Mouse (Mus musculus) adipocyte (in vitro differentiated cells): ENCODE results near the gene Nfib.

Source experiments
- DNase-seq: peaks from one replicate; pipeline ENCODE4 v3.0.0-alpha.2; 2016; ENCODE audit warnings: low spot score

The Nfib gene

GRCm38 (mm10) chr4:82624285-82625045 is 81.1 kb downstream of the Nfib start:
- no peak for DNase-seq

GRCm38 (mm10) chr4:82623835-82624234 is 81.7 kb downstream of the Nfib start:
- no peak for DNase-seq

GRCm38 (mm10) chr4:82623081-82623538 is 82.4 kb downstream of the Nfib start:
- DNase-seq: no peak

- no peak for DNase-seq
These were observed 83.2 kb downstream of the Nfib start for GRCm38 (mm10) chr4:82622321-82622836.

- DNase-seq: peak; percentile 56
These were observed 86.0 kb downstream of the Nfib start for GRCm38 (mm10) chr4:82619539-82619941.

- no peak for DNase-seq
These were observed 86.5 kb downstream of the Nfib start for GRCm38 (mm10) chr4:82619003-82619402.

- no peak for DNase-seq
These were observed 88.3 kb downstream of the Nfib start for GRCm38 (mm10) chr4:82617257-82617656.

GRCm38 (mm10) chr4:82615712-82616111 is 89.8 kb downstream of the Nfib start:
- DNase-seq: no peak

- no peak for DNase-seq
These were observed 91.1 kb downstream of the Nfib start for GRCm38 (mm10) chr4:82614466-82614805.

- DNase-seq: peak; percentile 73
These were observed 91.7 kb downstream of the Nfib start for GRCm38 (mm10) chr4:82613606-82614465.

GRCm38 (mm10) chr4:82609676-82610075 is 95.9 kb downstream of the Nfib start:
- no peak for DNase-seq

GRCm38 (mm10) chr4:82608768-82609610 is 96.6 kb downstream of the Nfib start:
- no peak for DNase-seq

- DNase-seq: no peak
These were observed 98.3 kb downstream of the Nfib start for GRCm38 (mm10) chr4:82607266-82607665.

GRCm38 (mm10) chr4:82606351-82606750 is 99.2 kb downstream of the Nfib start:
- no peak for DNase-seq

GRCm38 (mm10) chr4:82605034-82605784 is 100.3 kb downstream of the Nfib start:
- no peak for DNase-seq

GRCm38 (mm10) chr4:82604501-82604900 is 101.0 kb downstream of the Nfib start:
- no peak for DNase-seq

GRCm38 (mm10) chr4:82600636-82601035 is 104.9 kb downstream of the Nfib start:
- DNase-seq: no peak

GRCm38 (mm10) chr4:82598436-82598835 is 107.1 kb downstream of the Nfib start:
- DNase-seq: peak; percentile 28

- peak; percentile 69 for DNase-seq
These were observed 111.6 kb downstream of the Nfib start for GRCm38 (mm10) chr4:82593681-82594666.
